9 mouse cellular contexts compared by ENCODE assay signal in the genomic region with DNA sequence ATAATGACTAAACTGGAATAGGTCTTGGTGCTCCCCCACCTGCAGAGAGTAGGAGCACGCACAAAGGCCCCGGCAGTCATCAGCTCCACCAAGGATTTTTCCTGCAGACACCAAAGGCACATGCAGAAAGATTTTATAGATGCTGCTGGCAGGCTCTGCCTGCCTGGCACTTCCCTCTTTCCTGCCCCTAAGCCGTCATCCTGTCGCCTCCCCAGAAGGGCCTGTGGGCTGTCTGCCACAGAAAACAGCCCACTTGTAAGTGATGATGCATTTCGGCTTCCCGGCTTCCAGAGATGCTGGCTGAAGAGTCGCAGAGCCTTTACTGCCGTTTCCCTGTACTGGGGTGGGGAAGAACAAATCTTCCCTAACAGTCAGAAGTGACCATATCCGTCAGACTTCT.
DNase-seq lines count a peak whose midpoint lies in the region; ATAC-seq lines count a peak whose summit lies in the region.
"Had no signal": no experiment of that assay in that cellular context is flagged by ENCODE, and none has a peak within 500 bp of the region (broad histone marks: within the 10 kb centered on the region; RNA-seq: fewer than 3 reads in every experiment).

No protein-coding gene starts in this region.

- peak overlapping the region; percentile 46 for H3K9ac ChIP-seq in hindbrain, embryonic 13.5 days
- no peak overlapping the region; the same call in 1 of the 2 replicates for H3K9ac ChIP-seq in forebrain, embryonic 16.5 days (replicated peaks; ENCODE audit: low read depth, low read length)
- no peak overlapping the region for H3K9ac ChIP-seq in heart, embryonic 11.5 days (ENCODE audit: low read depth, low read length)
- H3K9ac ChIP-seq: lung, embryonic 14.5 days had no signal

- H3K27ac ChIP-seq in hindbrain, embryonic 13.5 days, result peak overlapping the region; percentile 91
- no peak overlapping the region for H3K27ac ChIP-seq in hindbrain, embryonic 10.5 days
- peak overlapping the region; percentile 82 for H3K27ac ChIP-seq in forebrain, embryonic 16.5 days (ENCODE audit: low read length)
- H3K27ac ChIP-seq in heart, embryonic 11.5 days (ENCODE audit: low read depth, low read length), result no peak overlapping the region

- H3K4me2 ChIP-seq in hindbrain, embryonic 13.5 days, result no peak overlapping the region
- no peak overlapping the region for H3K4me2 ChIP-seq in forebrain, embryonic 16.5 days (ENCODE audit: low read length)
- H3K4me2 ChIP-seq in heart, embryonic 11.5 days, result no peak overlapping the region
- H3K4me2 ChIP-seq: lung, embryonic 14.5 days had no signal

- no peak overlapping the region for H3K4me3 ChIP-seq in hindbrain, embryonic 13.5 days
- H3K4me3 ChIP-seq in hindbrain, embryonic 10.5 days, result no peak overlapping the region
- H3K4me3 ChIP-seq in forebrain, embryonic 16.5 days (replicated peaks; ENCODE audit: low read length), result no peak overlapping the region
- no peak overlapping the region for H3K4me3 ChIP-seq in heart, embryonic 11.5 days (ENCODE audit: low read depth, low read length)

- WGBS in hindbrain, embryonic 13.5 days, result 76% methylated on average over 9 of the region's 9 CpGs
- WGBS in hindbrain, embryonic 10.5 days, result 91% methylated on average over 9 of the region's 9 CpGs
- WGBS in forebrain, embryonic 16.5 days, result 40% methylated on average over 9 of the region's 9 CpGs
- WGBS in heart, embryonic 11.5 days (ENCODE audit: insufficient replicate concordance), result 66% methylated on average over 9 of the region's 9 CpGs

- no peak for ATAC-seq in hindbrain, embryonic 13.5 days (ENCODE audit: low FRiP score)
- ATAC-seq in forebrain, embryonic 16.5 days, result peak; percentile 54
- ATAC-seq in heart, embryonic 11.5 days (replicated peaks; ENCODE audit: insufficient number of reproducible peaks, low FRiP score, low TSS enrichment), result no peak

- H3K36me3 ChIP-seq in hindbrain, embryonic 13.5 days, result peaks cover 38% of the 10 kb centered on the region
- peaks cover 37% of the 10 kb centered on the region for H3K36me3 ChIP-seq in hindbrain, embryonic 10.5 days
- no peaks in the 10 kb centered on the region for H3K36me3 ChIP-seq in forebrain, embryonic 16.5 days (ENCODE audit: control insufficient read depth, insufficient read depth)
- no peaks in the 10 kb centered on the region for H3K36me3 ChIP-seq in heart, embryonic 11.5 days (ENCODE audit: control insufficient read depth, insufficient read depth, low read length)

- H3K9me3 ChIP-seq in hindbrain, embryonic 13.5 days, result no peaks in the 10 kb centered on the region
- no peaks in the 10 kb centered on the region for H3K9me3 ChIP-seq in hindbrain, embryonic 10.5 days
- no peaks in the 10 kb centered on the region for H3K9me3 ChIP-seq in forebrain, embryonic 16.5 days (ENCODE audit: control insufficient read depth, low read length)
- H3K9me3 ChIP-seq in heart, embryonic 11.5 days (replicated peaks; ENCODE audit: control insufficient read depth, low read length), result no peaks in the 10 kb centered on the region

- no peak for DNase-seq in hindbrain, embryonic 10.5 days (ENCODE audit: low spot score)
- DNase-seq in left cerebral cortex, adult 8-10 months (ENCODE audit: low spot score in 2 of 2), result peak; percentile 51 to 82
- DNase-seq in right cerebral cortex, postnatal 10 days (ENCODE audit: low spot score in 2 of 2), result peak; percentile 82 to 85
- no peak for DNase-seq in kidney, adult 11 months
- DNase-seq in lung, postnatal 36 days, result no peak
- DNase-seq: lung, embryonic 14.5 days had no signal

- no peaks in the 10 kb centered on the region for H3K27me3 ChIP-seq in hindbrain, embryonic 13.5 days
- H3K27me3 ChIP-seq in hindbrain, embryonic 10.5 days (ENCODE audit: insufficient read depth, poor library complexity, severe bottlenecking), result no peaks in the 10 kb centered on the region
- H3K27me3 ChIP-seq in forebrain, embryonic 16.5 days (replicated peaks; ENCODE audit: control insufficient read depth, insufficient read depth, low read length), result no peaks in the 10 kb centered on the region
- H3K27me3 ChIP-seq in heart, embryonic 11.5 days (ENCODE audit: control insufficient read depth, insufficient read depth, low read length), result no peaks in the 10 kb centered on the region

- H3K4me1 ChIP-seq in hindbrain, embryonic 13.5 days (replicated peaks), result peaks cover 87% of the 10 kb centered on the region
- peaks cover 37% of the 10 kb centered on the region for H3K4me1 ChIP-seq in hindbrain, embryonic 10.5 days (replicated peaks)
- peaks cover 55% of the 10 kb centered on the region for H3K4me1 ChIP-seq in forebrain, embryonic 16.5 days (replicated peaks; ENCODE audit: control insufficient read depth, insufficient read depth, low read length)
- peaks cover 6% of the 10 kb centered on the region for H3K4me1 ChIP-seq in heart, embryonic 11.5 days (ENCODE audit: control insufficient read depth, insufficient read depth, low read length)

Comparison
In these comparisons a context has a peak if more than half of its experiments do, and no peak if none do; other contexts are left out.
1. H3K27ac ChIP-seq: peak in hindbrain, embryonic 13.5 days (single experiment) and forebrain, embryonic 16.5 days (single experiment); none in hindbrain, embryonic 10.5 days (single experiment) and heart, embryonic 11.5 days (single experiment).
2. DNase-seq: peak in left cerebral cortex, adult 8-10 months (2 of 2) and right cerebral cortex, postnatal 10 days (2 of 2); none in hindbrain, embryonic 10.5 days (single experiment), kidney, adult 11 months (single experiment) and lung, postnatal 36 days (single experiment).